Mouse (Mus musculus) erythroblast, embryonic 14.5 days (primary cell): Measurements from ENCODE around the gene Alkbh3.

Source experiments
- GATA1 ChIP-seq: IDR thresholded peaks from 2 replicates; pipeline ENCODE4 v1.6.1; 2012; ENCODE audit warnings: low read length, inconsistent platforms, mixed read lengths
- TAL1 ChIP-seq: IDR thresholded peaks from 3 replicates; pipeline ENCODE4 v1.6.1; 2012; ENCODE audit warnings: low read length, inconsistent platforms, mixed read lengths

- TF ChIP-seq TAL1 = no peak
- no peak for TF ChIP-seq GATA1
Observed at GRCm38 (mm10) chr2:94048733-94049470, 38.3 kb upstream of the Alkbh3 start.
